Mouse (Mus musculus) kidney, embryonic 14.5 days (tissue): ENCODE measurements at regions not wholly inside any gene's neighbourhood (a gene's known extent, or its start where the extent isn't known, plus 50 kb on each side); places are given as distances from the start of the nearest gene placed in this dataset.

Experiments
- ATAC-seq: fragments of 200-750 bp; cut with Nextera tagmentation; 2 replicates; pipeline ENCODE4 v1.8.0; 2017; ENCODE audit warnings: moderate number of reproducible peaks, mild to moderate bottlenecking, moderate TSS enrichment, moderate library complexity; ENCODE audit not compliant: low FRiP score, low TSS enrichment
- H3K27ac ChIP-seq: fragments of 300-500 bp; sonication (generic); 2 replicates; pipeline ENCODE4 v1.5.1; 2014; ENCODE audit warnings: low read depth, mild to moderate bottlenecking, low read length, moderate library complexity, mixed read lengths
- H3K27me3 ChIP-seq: fragments of 300-500 bp; sonication (generic); 2 replicates; pipeline ENCODE4 v1.6.1; 2014; ENCODE audit warnings: mild to moderate bottlenecking, low read length; ENCODE audit not compliant: control insufficient read depth, insufficient read depth
- H3K36me3 ChIP-seq: fragments of 300-500 bp; sonication (generic); 2 replicates; pipeline ENCODE4 v1.6.1; 2014; ENCODE audit warnings: low read length, mixed read lengths; ENCODE audit not compliant: control insufficient read depth, insufficient read depth
- H3K4me1 ChIP-seq: fragments of 300-500 bp; sonication (generic); 2 replicates; pipeline ENCODE4 v1.6.1; 2014; ENCODE audit warnings: low read length, mixed read lengths; ENCODE audit not compliant: control insufficient read depth, insufficient read depth
- H3K4me2 ChIP-seq: fragments of 300-500 bp; sonication (generic); replicated peaks from 2 replicates; pipeline ENCODE4 v1.6.1; 2014; ENCODE audit warnings: low read depth, mild to moderate bottlenecking, low read length
- H3K4me3 ChIP-seq: fragments of 300-500 bp; sonication (generic); 2 replicates; pipeline ENCODE4 v1.5.1; 2014; ENCODE audit warnings: mild to moderate bottlenecking, low read length
- H3K9ac ChIP-seq: fragments of 300-500 bp; sonication (generic); 2 replicates; pipeline ENCODE4 v1.6.1; 2014; ENCODE audit warnings: low read depth, mild to moderate bottlenecking, low read length, moderate library complexity
- H3K9me3 ChIP-seq: fragments of 300-500 bp; sonication (generic); 2 replicates; pipeline ENCODE4 v1.6.1; 2016; ENCODE audit warnings: low read length; ENCODE audit not compliant: control insufficient read depth
- WGBS: fragments of 180-500 bp; shearing (Covaris S2); extraction: QIAGEN DNeasy Blood & Tissue Kit; methylation state at CpG from one replicate; pipeline ENCODE4 v1.1.7; 2014; 5-methylcytosine and 5-hydroxymethylcytosine counted together

DNA sequence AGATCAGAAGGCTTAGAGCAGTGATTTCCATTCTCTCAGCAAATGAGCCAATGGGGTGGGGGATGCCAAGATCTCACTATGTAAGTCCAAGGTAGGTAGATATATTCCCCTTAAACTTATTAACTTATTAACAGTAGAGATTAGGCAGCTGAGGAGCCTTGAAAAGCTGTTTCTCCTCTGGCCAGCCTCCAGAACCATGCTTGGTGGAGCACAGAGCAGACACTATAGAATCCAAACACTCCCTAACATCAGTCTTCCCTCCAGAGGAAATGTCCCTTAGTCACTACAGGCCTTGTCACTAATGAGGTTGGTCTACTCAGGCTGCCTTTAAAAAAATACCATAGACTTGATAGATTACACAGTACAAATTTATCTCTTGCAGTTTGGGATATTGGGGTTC, 152.8 kb upstream of the Usp24 start:
- ATAC-seq: no peak
- H3K27ac ChIP-seq: no peak overlapping the region
- H3K36me3 ChIP-seq: no peaks in the 10 kb centered on the region
- no peak overlapping the region for H3K9ac ChIP-seq
- H3K4me3 ChIP-seq: no peak overlapping the region
- H3K4me2 ChIP-seq: no peak overlapping the region
- no peaks in the 10 kb centered on the region for H3K27me3 ChIP-seq
- no peaks in the 10 kb centered on the region for H3K4me1 ChIP-seq
- no peaks in the 10 kb centered on the region for H3K9me3 ChIP-seq

DNA sequence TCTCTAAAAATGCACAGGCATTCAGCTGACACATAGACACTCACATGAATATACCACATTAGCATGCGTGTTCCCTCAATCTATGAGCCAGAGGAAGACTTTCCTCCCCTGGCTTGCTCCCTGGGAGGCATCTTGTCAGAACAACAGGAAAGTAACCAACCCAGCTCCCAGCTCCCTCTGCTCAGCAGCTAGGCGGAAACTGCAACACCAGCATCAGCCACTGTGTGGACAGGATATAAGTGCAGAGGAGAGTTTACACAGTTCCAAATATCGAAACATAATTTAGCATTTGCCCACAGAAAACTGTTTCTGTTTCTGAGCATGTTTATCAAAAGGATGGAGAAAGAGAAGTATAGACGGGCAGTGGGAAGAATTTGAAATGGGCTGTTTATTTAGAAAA, 148.3 kb upstream of the Usp24 start:
- no peaks in the 10 kb centered on the region for H3K9me3 ChIP-seq
- no peaks in the 10 kb centered on the region for H3K4me1 ChIP-seq
- H3K36me3 ChIP-seq: no peaks in the 10 kb centered on the region
- no peak overlapping the region for H3K4me2 ChIP-seq
- 79% methylated on average over 4 of the region's 4 CpGs for WGBS
- H3K4me3 ChIP-seq: no peak overlapping the region
- no peak for ATAC-seq
- no peak overlapping the region for H3K9ac ChIP-seq
- H3K27me3 ChIP-seq: no peaks in the 10 kb centered on the region
- no peak overlapping the region for H3K27ac ChIP-seq

DNA sequence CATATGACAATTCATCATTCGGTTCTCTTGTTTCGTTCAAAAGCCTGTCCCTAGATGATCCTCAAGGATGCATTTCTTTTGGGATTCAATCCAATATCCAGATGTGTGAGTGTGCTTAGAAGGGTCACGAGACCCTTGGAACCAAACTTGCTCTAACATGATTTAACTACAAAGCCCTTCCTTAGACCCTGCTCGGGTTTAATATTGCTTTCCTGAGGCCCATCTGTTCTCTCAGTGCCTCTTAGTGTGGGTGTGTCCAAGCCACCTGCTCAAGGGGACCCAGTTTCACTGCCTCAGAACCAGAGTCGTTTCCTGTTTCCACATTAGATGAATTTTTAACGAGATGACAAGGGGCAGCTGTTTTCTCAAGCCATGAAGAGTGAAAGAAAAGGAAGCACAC, 147.3 kb upstream of the Usp24 start:
- Histone ChIP-seq H3K4me2 (no peak overlapping the region), H3K27ac (no peak overlapping the region), H3K4me3 (no peak overlapping the region), H3K27me3 (no peaks in the 10 kb centered on the region), H3K9me3 (no peaks in the 10 kb centered on the region), H3K9ac (no peak overlapping the region), H3K36me3 (no peaks in the 10 kb centered on the region), H3K4me1 (no peaks in the 10 kb centered on the region)
- peak; percentile 72; the same call in 1 of the 2 replicates for ATAC-seq
- WGBS: 39% methylated on average over 6 of the region's 6 CpGs

GRCm38 (mm10) chr4:106169466-106169865, 146.5 kb upstream of the Usp24 start:
- H3K9me3 ChIP-seq: no peaks in the 10 kb centered on the region
- no peak overlapping the region for H3K9ac ChIP-seq
- no peak overlapping the region for H3K27ac ChIP-seq
- H3K4me1 ChIP-seq: no peaks in the 10 kb centered on the region
- WGBS: 93% methylated on average over 4 of the region's 4 CpGs
- H3K4me3 ChIP-seq: no peak overlapping the region
- H3K4me2 ChIP-seq: no peak overlapping the region
- H3K27me3 ChIP-seq: no peaks in the 10 kb centered on the region
- no peaks in the 10 kb centered on the region for H3K36me3 ChIP-seq
- no peak for ATAC-seq

DNA sequence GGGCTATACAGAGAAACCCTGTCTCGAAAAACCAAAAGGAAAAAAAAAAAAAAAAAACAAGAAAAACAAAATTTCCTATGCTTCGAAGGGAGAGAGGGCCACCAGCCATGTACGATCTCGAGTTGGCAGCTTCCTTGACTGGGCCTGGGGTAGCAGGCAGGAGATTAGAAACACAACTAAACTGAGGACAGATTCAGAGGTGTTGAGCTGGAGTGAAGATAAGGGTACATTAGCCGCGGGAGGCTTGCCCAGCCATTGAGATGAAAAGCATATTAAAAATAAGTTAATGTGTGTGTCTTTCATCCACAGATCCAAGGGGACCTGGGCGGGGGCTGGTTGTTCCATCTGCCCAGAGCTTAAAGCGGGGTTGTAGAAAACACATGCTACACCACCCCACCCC, 145.3 kb upstream of the Usp24 start:
- no peak overlapping the region for H3K9ac ChIP-seq
- no peak for ATAC-seq
- H3K36me3 ChIP-seq: no peaks in the 10 kb centered on the region
- no peak overlapping the region for H3K4me3 ChIP-seq
- WGBS: 88% methylated on average over 8 of the region's 8 CpGs
- no peaks in the 10 kb centered on the region for H3K9me3 ChIP-seq
- no peak overlapping the region for H3K27ac ChIP-seq
- no peaks in the 10 kb centered on the region for H3K27me3 ChIP-seq
- H3K4me1 ChIP-seq: no peaks in the 10 kb centered on the region
- no peak overlapping the region for H3K4me2 ChIP-seq

DNA sequence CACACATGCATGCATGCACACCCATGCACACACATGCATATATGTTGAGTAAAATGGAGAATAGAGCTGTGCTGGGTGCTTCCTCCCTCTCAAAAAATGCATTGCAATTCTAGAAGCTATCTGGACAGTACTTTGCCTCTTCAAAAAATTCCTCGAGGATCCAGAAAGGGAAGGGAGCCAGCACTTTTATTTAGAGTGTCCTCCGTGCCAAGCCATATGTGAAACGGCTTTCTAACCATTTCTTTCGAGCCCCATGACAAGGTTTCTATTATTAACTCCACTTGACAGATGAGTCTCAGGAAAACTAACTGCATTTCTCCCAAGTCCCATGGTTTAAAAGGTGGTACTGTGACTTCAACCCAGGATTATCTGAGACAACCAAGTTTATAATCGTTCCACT, 140.7 kb upstream of the Usp24 start:
- 74% methylated on average over 5 of the region's 5 CpGs for WGBS
- Histone ChIP-seq H3K9me3 (no peaks in the 10 kb centered on the region), H3K4me1 (no peaks in the 10 kb centered on the region), H3K9ac (no peak overlapping the region), H3K27me3 (no peaks in the 10 kb centered on the region), H3K4me2 (no peak overlapping the region), H3K27ac (no peak overlapping the region), H3K4me3 (no peak overlapping the region), H3K36me3 (no peaks in the 10 kb centered on the region)
- ATAC-seq: no peak

DNA sequence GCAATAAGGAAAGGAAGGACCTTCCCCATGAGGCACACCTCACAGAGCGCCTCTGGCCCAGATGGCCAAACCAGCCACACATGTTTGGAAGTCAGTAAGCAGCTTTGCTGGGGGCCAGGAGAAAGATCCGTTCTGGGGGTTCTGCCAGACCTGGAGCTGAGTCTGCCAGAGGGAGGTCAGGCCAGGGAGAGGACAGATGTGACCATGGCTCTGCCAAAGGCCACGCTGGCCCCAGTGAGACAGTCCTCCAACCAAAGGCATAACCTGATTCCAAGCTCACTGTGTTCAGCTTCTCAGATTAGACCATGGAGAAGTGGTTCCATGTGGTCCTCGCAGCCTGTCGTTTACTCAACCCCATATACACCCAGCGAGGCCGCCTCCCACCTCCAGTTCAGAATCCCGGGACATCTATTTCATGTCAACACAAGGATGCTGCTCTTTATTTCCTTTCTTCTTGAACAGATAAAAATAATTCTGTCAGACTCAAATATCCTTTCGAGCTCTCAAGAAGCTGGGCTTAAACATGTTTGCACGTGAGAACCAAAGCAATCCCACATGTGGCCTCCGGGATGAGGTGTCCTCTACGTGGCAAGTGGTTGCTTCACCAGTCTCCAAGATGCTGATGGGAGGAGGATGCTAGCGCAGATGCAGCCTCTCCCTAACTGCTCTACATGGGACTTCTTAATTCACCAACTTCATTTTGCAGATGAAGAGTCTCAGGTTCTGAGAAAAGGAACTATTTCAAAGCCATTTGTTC, 130.1 kb upstream of the Usp24 start:
- Histone ChIP-seq H3K4me3 (no peak overlapping the region), H3K9me3 (no peaks in the 10 kb centered on the region), H3K4me1 (no peaks in the 10 kb centered on the region), H3K4me2 (no peak overlapping the region), H3K27me3 (no peaks in the 10 kb centered on the region), H3K36me3 (no peaks in the 10 kb centered on the region), H3K9ac (no peak overlapping the region), H3K27ac (no peak overlapping the region)
- ATAC-seq: no peak
- WGBS: 82% methylated on average over 13 of the region's 13 CpGs

DNA sequence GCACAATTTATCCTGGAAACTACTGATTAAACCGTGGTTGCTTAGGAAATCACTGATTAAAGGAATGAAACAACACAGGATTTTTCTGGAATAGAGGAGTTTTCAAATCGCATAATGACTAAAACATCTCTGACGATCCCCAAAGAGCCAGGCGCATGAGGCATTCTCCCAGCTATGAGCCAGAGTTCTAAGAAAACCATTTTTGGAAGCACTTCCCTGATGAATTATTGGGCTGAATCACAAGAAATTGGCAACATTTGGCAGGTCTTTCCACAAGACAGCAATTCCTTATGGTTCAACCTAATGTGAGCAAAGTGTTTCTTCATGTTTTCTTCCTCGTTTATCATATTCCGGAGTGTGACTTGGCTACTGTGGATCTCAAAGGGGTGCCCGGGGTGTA, 129.3 kb upstream of the Usp24 start:
- Histone ChIP-seq H3K27ac (no peak overlapping the region), H3K9ac (no peak overlapping the region), H3K36me3 (no peaks in the 10 kb centered on the region), H3K27me3 (no peaks in the 10 kb centered on the region), H3K4me3 (no peak overlapping the region), H3K4me2 (no peak overlapping the region), H3K4me1 (no peaks in the 10 kb centered on the region), H3K9me3 (no peaks in the 10 kb centered on the region)
- no peak for ATAC-seq
- WGBS: 91% methylated on average over 7 of the region's 7 CpGs

GRCm38 (mm10) chr4:106190248-106190647, 125.8 kb upstream of the Usp24 start:
- Histone ChIP-seq H3K9ac (no peak overlapping the region), H3K36me3 (no peaks in the 10 kb centered on the region), H3K27ac (no peak overlapping the region), H3K4me3 (no peak overlapping the region), H3K27me3 (no peaks in the 10 kb centered on the region), H3K9me3 (no peaks in the 10 kb centered on the region), H3K4me2 (no peak overlapping the region), H3K4me1 (no peaks in the 10 kb centered on the region)
- ATAC-seq: no peak
- 75% methylated on average over 4 of the region's 4 CpGs for WGBS
